Mouse (Mus musculus): ENCODE data around the gene Rapgef5.

Rapgef5 gene

GRCm38 (mm10) chr12:117528509-117529145, 12.3 kb downstream of the Rapgef5 start:
- DNase-seq (ENCODE audit: low read depth, low spot score), result no peak

DNA sequence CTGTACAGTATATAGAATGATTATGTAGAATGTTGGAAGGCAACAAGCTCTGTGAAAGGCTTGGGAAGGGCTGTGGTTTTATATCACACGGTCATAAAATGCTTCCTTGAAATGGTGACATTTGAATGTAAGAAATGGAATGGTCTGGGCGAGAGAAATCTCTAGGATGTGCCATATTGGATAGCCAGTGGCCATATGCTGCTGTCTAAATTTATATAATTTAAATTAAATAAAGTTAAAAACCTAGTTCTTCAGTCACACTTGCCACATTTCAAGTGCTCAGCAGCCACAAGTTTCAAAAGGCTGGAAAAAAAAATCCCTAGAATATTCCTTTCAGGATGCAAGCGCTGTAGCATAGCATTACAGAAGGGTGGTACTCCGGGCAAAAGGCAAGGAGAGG, 14.8 kb downstream of the Rapgef5 start:
- DNase-seq (ENCODE audit: low read depth, low spot score), result no peak

GRCm38 (mm10) chr12:117533176-117534086, 17.2 kb downstream of the Rapgef5 start:
- peak; percentile 64 for DNase-seq (ENCODE audit: low read depth, low spot score)

- peak; percentile 36 for DNase-seq (ENCODE audit: low read depth, low spot score)
Observed at GRCm38 (mm10) chr12:117534087-117534751, 17.9 kb downstream of the Rapgef5 start.

- no peak for DNase-seq (ENCODE audit: low read depth, low spot score)
Observed at GRCm38 (mm10) chr12:117540352-117540751, 24.1 kb downstream of the Rapgef5 start.

DNA sequence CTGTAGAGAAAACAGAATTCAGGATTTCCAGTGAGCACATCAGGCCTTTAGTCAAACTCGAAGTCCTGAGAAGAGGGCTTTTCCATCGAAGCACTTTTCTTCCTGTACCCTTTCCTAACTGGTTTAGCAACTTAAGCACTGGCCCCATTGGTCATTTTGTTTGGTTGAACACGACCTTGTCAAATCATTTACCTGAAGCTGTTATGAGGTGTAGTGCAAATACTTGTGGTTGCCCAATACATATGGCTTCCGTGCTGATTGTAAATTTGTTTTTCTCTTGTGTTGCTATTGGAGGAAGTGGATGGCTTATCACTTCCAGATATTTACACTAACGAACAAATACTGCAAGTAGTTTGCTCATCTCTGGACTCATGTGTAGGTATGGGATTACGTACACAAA, 29.0 kb downstream of the Rapgef5 start:
- DNase-seq (ENCODE audit: low read depth, low spot score), result no peak

GRCm38 (mm10) chr12:117553353-117553752, 37.1 kb downstream of the Rapgef5 start:
- DNase-seq (ENCODE audit: low read depth, low spot score), result peak; percentile 14

DNA sequence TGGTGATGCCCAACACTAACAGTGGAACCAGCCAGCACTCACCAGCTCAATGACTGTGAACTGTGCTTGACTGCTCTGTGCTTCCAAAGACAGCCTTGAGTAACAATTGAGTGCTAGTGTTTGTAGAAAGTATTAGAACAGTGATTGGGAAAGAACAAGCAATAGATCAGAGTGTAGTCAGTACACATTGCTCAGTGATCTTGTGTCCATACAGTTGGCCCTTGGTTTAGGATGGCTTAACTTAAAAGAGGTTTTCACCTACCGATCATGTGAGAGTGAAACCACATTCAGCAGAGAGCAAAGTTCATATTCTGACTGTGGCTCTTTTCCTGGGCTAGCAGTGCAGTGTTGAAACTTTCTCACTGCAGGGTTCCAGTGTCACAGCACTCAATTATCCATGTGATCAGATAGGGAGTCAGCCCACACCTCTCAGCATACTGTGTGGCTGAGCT, 38.4 kb downstream of the Rapgef5 start:
- DNase-seq (ENCODE audit: low read depth, low spot score), result no peak

DNA sequence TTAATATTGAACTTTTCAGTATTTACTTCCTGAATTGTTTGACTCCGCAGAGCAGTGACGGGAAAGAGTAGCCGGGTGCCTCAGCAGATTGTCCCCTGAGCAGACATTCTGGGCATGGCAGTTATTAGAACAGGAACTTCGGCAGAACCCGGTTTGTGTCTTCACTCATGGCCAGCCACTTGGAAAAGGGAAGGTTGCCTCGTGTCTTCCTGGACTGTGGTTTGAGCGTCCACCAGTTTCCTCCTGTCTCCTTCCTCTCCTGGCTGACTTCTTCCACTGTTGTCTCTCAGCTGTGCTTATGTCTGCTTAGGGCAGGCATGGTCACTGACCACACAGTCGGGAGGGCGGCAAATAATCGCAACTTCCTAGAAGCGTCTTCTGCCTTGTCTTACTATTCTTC, 44.2 kb downstream of the Rapgef5 start:
- no peak for DNase-seq (ENCODE audit: low read depth, low spot score)

- DNase-seq (ENCODE audit: low read depth, low spot score), result no peak
Observed at GRCm38 (mm10) chr12:117561411-117562059, 45.3 kb downstream of the Rapgef5 start.

DNA sequence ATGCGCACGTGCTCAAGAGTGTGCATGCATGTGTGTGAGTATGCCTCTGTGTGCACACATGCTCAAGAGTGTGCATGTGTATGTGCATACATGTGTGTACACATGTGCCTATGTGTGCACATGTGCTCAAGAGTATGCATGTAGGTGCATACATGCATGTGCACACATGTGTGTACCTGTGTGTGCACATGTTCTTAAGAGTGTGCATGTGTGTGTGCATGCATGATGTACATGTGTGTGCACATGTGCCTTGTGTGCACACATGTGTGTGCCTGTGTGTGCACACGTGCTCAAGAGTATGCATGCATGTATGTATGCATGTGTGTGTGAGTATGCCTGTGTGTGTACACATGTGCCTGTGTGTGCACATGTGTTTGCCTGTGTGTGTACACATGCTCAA, 45.8 kb downstream of the Rapgef5 start:
- no peak for DNase-seq (ENCODE audit: low read depth, low spot score)

DNA sequence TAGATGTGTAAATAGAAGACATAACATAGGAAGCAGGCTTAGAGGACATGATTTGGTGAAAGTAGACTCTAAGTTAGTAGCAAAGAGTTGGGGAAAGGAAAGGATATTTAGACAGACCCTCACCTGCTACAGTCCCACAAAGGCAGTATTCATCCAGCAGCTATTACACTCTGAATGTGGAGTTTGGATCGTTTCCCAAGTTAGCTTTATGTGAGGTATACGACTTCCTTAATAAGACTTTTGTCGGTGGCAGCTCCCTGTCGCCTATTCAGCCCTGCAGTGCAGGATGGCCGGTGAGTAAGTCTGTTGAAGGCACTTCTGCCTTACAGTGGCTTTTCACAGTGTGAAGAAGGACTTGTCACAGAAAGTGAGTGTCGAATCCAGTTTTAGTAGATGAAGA, 47.6 kb downstream of the Rapgef5 start:
- DNase-seq (ENCODE audit: low read depth, low spot score), result no peak

DNA sequence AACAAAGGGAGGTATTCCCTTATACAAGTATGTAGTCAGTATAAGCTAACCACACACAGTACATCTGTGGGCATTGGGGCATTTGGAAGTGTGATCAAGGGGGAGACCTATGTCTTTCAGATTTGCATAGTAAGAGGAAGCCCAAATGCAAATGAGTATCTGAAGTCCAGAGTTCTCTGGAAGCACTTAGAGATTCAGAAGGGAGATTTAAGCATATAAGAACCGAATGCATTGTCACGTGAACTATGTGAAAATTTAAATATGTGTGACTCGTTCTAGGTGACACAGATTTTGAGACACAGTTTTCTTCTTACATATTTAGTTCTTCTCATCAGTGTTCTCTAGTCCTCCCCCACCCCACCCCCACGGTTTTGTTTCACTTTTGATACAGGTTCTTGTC, 50.0 kb downstream of the Rapgef5 start:
- no peak for DNase-seq (ENCODE audit: low read depth, low spot score)

- DNase-seq (ENCODE audit: low read depth, low spot score), result no peak
Observed at GRCm38 (mm10) chr12:117569671-117570070, 53.4 kb downstream of the Rapgef5 start.

GRCm38 (mm10) chr12:117584256-117584655, 68.0 kb downstream of the Rapgef5 start:
- DNase-seq (ENCODE audit: low read depth, low spot score), result no peak

DNA sequence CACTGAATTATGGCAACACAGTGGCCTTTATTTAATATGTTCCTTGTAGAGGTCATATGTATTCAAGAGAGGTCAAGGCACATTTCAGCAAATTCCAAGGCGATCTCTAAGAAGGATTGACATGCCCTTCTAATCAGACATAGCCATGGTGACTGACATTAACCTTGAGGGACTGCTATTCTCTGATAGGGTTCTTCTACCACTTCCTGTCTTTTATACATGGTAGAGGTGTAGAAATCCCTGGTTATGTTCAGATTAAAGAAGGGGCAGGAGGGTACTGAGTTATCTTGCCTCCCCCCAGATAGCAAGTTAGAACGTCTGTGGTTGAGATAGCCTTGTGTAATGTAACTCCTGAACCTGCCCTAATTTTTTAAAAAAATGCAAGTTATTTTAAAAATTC, 69.1 kb downstream of the Rapgef5 start:
- no peak for DNase-seq (ENCODE audit: low read depth, low spot score)

GRCm38 (mm10) chr12:117586124-117586523, 69.8 kb downstream of the Rapgef5 start:
- DNase-seq (ENCODE audit: low read depth, low spot score), result peak; percentile 78

DNA sequence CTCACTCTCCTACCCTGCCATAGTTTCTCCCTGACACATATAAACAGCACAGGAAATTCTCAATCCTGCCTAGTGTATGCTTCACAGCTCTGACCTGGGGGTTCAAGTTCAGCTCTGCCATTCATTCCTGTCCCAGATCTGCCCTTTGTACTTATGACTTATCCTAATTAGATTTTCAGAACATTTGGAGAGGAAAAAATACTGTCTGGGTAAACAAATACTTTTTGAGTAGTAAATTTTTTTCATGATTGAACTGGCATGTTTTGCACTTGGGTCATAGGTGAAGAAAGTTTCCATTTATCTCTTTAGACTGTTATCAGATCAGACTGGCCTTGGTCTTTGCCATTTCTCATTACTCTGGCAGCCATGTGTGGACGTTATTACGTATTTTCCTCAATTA, 72.9 kb downstream of the Rapgef5 start:
- DNase-seq (ENCODE audit: low read depth, low spot score), result no peak

DNA sequence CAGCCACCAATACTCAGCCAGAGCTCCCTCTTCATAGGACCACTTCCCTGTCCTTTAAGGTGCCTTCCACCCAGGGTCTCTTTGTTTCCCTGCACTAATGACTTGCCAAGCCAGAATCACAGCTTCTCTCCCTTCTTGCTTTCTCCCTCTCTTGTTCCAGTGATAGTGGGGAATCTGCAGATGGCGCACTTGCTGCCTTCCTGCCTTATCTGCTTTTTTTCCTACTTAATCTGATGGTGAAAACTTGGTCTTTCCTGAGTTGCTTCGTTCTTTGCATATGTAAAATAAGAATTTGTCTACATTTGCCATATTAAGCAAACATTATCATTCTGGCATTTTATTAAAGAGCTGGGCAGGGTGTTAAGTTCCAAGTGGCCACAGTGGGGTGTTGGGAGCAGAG, 75.7 kb downstream of the Rapgef5 start:
- no peak for DNase-seq (ENCODE audit: low read depth, low spot score)

GRCm38 (mm10) chr12:117592583-117592982, 76.3 kb downstream of the Rapgef5 start:
- no peak for DNase-seq (ENCODE audit: low read depth, low spot score)

DNA sequence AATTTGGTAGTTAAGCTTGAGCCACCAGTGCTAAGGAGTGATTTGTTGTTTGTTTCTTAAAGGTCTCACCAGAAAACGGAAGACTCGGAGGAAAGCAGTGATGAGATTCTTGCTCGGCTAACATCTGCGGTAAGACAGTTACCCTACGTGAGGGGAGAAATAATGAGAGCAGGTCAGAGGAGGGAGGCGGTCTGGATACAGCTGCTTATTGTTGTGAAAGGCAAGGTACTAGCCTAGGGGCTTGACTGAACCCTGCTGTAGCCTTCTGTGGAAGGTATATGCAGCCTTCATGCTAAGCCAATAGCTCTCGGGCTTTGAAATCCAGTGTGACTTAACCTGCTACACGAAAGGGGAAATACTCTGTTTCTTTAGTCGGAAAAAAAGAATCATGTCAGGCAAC, 78.9 kb downstream of the Rapgef5 start:
- no peak for DNase-seq (ENCODE audit: low read depth, low spot score)

DNA sequence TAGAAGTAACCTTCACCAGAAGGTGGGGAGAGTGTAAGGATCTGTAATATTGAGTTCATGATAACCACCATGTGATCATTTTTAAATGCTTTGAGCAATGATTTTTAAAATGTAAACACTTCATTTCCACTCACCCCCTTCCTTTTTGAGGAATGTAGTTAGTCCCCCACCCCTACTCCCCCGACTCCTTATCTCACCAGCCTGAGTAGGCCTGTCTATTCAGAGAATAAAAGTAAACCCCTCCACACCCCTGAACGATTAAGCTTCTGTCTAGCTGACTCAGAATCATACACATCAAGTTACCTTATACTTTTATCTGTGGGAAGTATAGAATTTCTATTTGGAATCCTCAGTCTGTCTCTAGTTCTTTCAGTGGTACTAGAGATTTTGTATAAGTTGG, 81.9 kb downstream of the Rapgef5 start:
- no peak for DNase-seq (ENCODE audit: low read depth, low spot score)

All from CD4-positive, CD25-positive, alpha-beta regulatory T cell, adult 2 months (primary cell).